ENCODE assay signal across 14 mouse cellular contexts in the genomic region with DNA sequence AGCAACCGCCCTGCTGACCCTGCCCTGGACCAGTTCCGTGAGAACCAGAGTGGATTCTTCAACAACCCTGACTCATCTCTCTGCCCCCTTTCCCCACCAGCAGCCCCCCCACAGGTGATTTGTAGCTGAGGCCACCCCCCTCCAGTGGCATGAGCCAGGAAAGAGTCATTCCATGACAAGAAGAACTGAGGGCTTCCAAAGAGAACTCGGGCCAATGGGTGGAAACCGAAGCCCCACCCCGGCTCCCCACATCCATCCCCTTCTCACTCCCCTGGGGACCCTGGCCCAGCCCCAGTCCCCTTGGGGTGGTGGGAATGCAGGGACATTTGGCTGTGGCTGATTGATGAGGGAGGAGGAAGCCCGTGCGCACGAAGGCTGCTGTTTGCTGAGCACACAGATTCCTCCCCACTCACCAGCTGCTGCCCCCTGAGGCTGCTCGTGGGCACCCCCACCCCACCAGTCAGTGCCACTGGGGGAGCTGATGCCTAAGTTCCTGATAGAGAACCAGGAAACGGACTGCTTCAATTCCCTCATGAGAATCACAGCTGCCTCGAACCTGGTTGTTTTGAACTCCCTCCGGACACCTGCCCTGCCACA. TPM values are rescaled to one million over a fixed set of nuclear protein-coding genes. Genes with fewer than 3 reads are reported as not detected.
DNase-seq lines count a peak whose midpoint lies in the region; ATAC-seq lines count a peak whose summit lies in the region.
"Had no signal": no experiment of that assay in that cellular context is flagged by ENCODE, and none has a peak within 500 bp of the region (broad histone marks: within the 10 kb centered on the region; RNA-seq: fewer than 3 reads in every experiment).

Dnah2 (minus strand) TSS at position 51 of the 597 bp plus-strand sequence.

- no peaks in the 10 kb centered on the region; the same call in 1 of the 2 replicates for H3K36me3 ChIP-seq in heart, embryonic 12.5 days
- no peaks in the 10 kb centered on the region for H3K36me3 ChIP-seq in forebrain, embryonic 12.5 days (replicated peaks)
- no peaks in the 10 kb centered on the region for H3K36me3 ChIP-seq in hindbrain, embryonic 15.5 days
- no peaks in the 10 kb centered on the region for H3K36me3 ChIP-seq in midbrain, embryonic 15.5 days (replicated peaks)
- H3K36me3 ChIP-seq: heart, embryonic 15.5 days had no signal

- no peak for ATAC-seq in heart, embryonic 12.5 days (ENCODE audit: insufficient number of reproducible peaks, low FRiP score)
- no peak for ATAC-seq in forebrain, embryonic 12.5 days (ENCODE audit: low FRiP score)
- no peak for ATAC-seq in hindbrain, embryonic 15.5 days (ENCODE audit: low FRiP score, low read depth)
- ATAC-seq in midbrain, embryonic 15.5 days (replicated peaks) = no peak
- ATAC-seq in cerebellum, adult (ENCODE audit: insufficient number of reproducible peaks, low FRiP score, low TSS enrichment) = no peak
- no peak for ATAC-seq in frontal cortex, adult (ENCODE audit: low TSS enrichment)

- H3K9me3 ChIP-seq in heart, embryonic 12.5 days (replicated peaks) = 0 out of 2 replicates have a peak, but pooled peaks cover 3% of the 10 kb centered on the region
- no peaks in the 10 kb centered on the region for H3K9me3 ChIP-seq in forebrain, embryonic 12.5 days
- H3K9me3 ChIP-seq in hindbrain, embryonic 15.5 days = no peaks in the 10 kb centered on the region
- no peaks in the 10 kb centered on the region for H3K9me3 ChIP-seq in midbrain, embryonic 15.5 days
- H3K9me3 ChIP-seq: heart, embryonic 15.5 days had no signal

- peak within 1 kb of the TSS; percentile 42; the same call in 1 of the 2 replicates for H3K9ac ChIP-seq in heart, embryonic 12.5 days
- H3K9ac ChIP-seq in forebrain, embryonic 12.5 days = peak within 1 kb of the TSS; percentile 40; the same call in 1 of the 2 replicates
- H3K9ac ChIP-seq in hindbrain, embryonic 15.5 days = no peak within 1 kb of the TSS
- peak within 1 kb of the TSS; percentile 18; the same call in 1 of the 2 replicates for H3K9ac ChIP-seq in midbrain, embryonic 15.5 days
- H3K9ac ChIP-seq: liver, embryonic 14.5 days had no signal

- no peak within 1 kb of the TSS for H3K4me2 ChIP-seq in heart, embryonic 12.5 days
- peak within 1 kb of the TSS; percentile 92 for H3K4me2 ChIP-seq in forebrain, embryonic 12.5 days
- H3K4me2 ChIP-seq in hindbrain, embryonic 15.5 days = peak within 1 kb of the TSS; percentile 74; the same call in 1 of the 2 replicates
- peak within 1 kb of the TSS; percentile 79 for H3K4me2 ChIP-seq in midbrain, embryonic 15.5 days

- intact Hi-C loops in heart, postnatal 10 days (cut with DNase I) = no loop called here

- H3K27me3 ChIP-seq in heart, embryonic 12.5 days (replicated peaks) = peaks cover 28% of the 10 kb centered on the region
- peaks cover 13% of the 10 kb centered on the region; the same call in 1 of the 2 replicates for H3K27me3 ChIP-seq in forebrain, embryonic 12.5 days
- no peaks in the 10 kb centered on the region for H3K27me3 ChIP-seq in hindbrain, embryonic 15.5 days
- no peaks in the 10 kb centered on the region for H3K27me3 ChIP-seq in midbrain, embryonic 15.5 days (replicated peaks)

- no peak for DNase-seq in heart, postnatal 10 days
- DNase-seq in spleen, postnatal 10 days (ENCODE audit: low spot score in 2 of 2) = no peak
- DNase-seq: adrenal gland, postnatal 10 days; gastrocnemius, postnatal 10 days; lung, postnatal 14 days had no signal

- peaks cover 26% of the 10 kb centered on the region for H3K4me1 ChIP-seq in heart, embryonic 12.5 days (replicated peaks)
- peaks cover 77% of the 10 kb centered on the region for H3K4me1 ChIP-seq in forebrain, embryonic 12.5 days
- peaks cover 67% of the 10 kb centered on the region for H3K4me1 ChIP-seq in hindbrain, embryonic 15.5 days (replicated peaks)
- H3K4me1 ChIP-seq in midbrain, embryonic 15.5 days = peaks cover 76% of the 10 kb centered on the region

- H3K27ac ChIP-seq in heart, embryonic 12.5 days (ENCODE audit: poor library complexity, severe bottlenecking) = no peak within 1 kb of the TSS
- H3K27ac ChIP-seq in forebrain, embryonic 12.5 days = peak within 1 kb of the TSS; percentile 91
- H3K27ac ChIP-seq in hindbrain, embryonic 15.5 days (replicated peaks) = peak within 1 kb of the TSS; percentile 89
- peak within 1 kb of the TSS; percentile 96 for H3K27ac ChIP-seq in midbrain, embryonic 15.5 days
- H3K27ac ChIP-seq: heart, embryonic 15.5 days; liver, embryonic 14.5 days had no signal

- no peak within 1 kb of the TSS for H3K4me3 ChIP-seq in heart, embryonic 12.5 days
- H3K4me3 ChIP-seq in forebrain, embryonic 12.5 days (replicated peaks) = no peak within 1 kb of the TSS
- no peak within 1 kb of the TSS for H3K4me3 ChIP-seq in hindbrain, embryonic 15.5 days
- 0 out of 2 replicates have a peak within 1 kb of the TSS, but pooled peaks have one; percentile 44 for H3K4me3 ChIP-seq in midbrain, embryonic 15.5 days
- H3K4me3 ChIP-seq: erythroblast, embryonic 14.5 days had no signal

- WGBS in heart, embryonic 12.5 days = 53% methylated on average over 12 of the region's 12 CpGs
- 61% methylated on average over 12 of the region's 12 CpGs for WGBS in forebrain, embryonic 12.5 days
- WGBS in hindbrain, embryonic 15.5 days = 28% methylated on average over 12 of the region's 12 CpGs
- 53% methylated on average over 12 of the region's 12 CpGs for WGBS in midbrain, embryonic 15.5 days

RNA-seq across cellular contexts. Expression of gene Dnah2, which starts in this region (rescaled TPM):
- 0.15 and 0.59 TPM in 2 replicates for polyA plus RNA-seq in heart, embryonic 12.5 days (2016; fragmentation: Nextera tagmentation; extraction: Ambion mirVana)
- total RNA-seq in heart, postnatal 10 days (2021) = under 1 TPM; 0.02 to 0.10 TPM
- polyA plus RNA-seq in forebrain, embryonic 12.5 days (2016; fragmentation: Nextera tagmentation; extraction: Ambion mirVana) = 1.7 and 2.1 TPM in 2 replicates
- polyA plus RNA-seq in hindbrain, embryonic 15.5 days (2015; fragmentation: Nextera tagmentation; extraction: Ambion mirVana) = 3.4 and 4.0 TPM in 2 replicates
- polyA plus RNA-seq in midbrain, embryonic 15.5 days (2015; fragmentation: Nextera tagmentation; extraction: Ambion mirVana) = 4.5 and 5.7 TPM in 2 replicates
- polyA plus RNA-seq: erythroblast, embryonic 14.5 days had no signal
